Mouse (Mus musculus): ENCODE data around the gene Mta2. TPM values are rescaled to one million over a fixed set of nuclear protein-coding genes. Genes with fewer than 3 reads are reported as not detected.
A peak's percentile ranks its signal among the peaks of the same experiment; 100 is the strongest.

Mta2 gene
- polyA plus RNA-seq, 1 experiment from 2014 or later: 179 TPM

- WGBS: 79% methylated on average over 2 of the region's 2 CpGs
- H3K27me3 ChIP-seq (ENCODE audit: insufficient read depth, low read length): no peaks in the 10 kb centered on the region
- H3K36me3 ChIP-seq (ENCODE audit: insufficient read depth, low read length): peaks cover 37% of the 10 kb centered on the region
- no peak overlapping the region for H3K9ac ChIP-seq (replicated peaks; ENCODE audit: low read length)
- H3K4me1 ChIP-seq (ENCODE audit: insufficient read depth, low read length): peaks cover 16% of the 10 kb centered on the region
- no peak overlapping the region for H3K27ac ChIP-seq (ENCODE audit: low read length)
- ATAC-seq (ENCODE audit: low FRiP score, low TSS enrichment): no peak
- no peak overlapping the region for H3K4me3 ChIP-seq (ENCODE audit: low read length)
- H3K9me3 ChIP-seq (ENCODE audit: low read length): no peaks in the 10 kb centered on the region
- no peak overlapping the region for H3K4me2 ChIP-seq (replicated peaks; ENCODE audit: low read depth, low read length)
Measured at GRCm38 (mm10) chr19:8981450-8982168, 39.9 kb downstream of the Mta2 start.

- Histone ChIP-seq H3K4me2 (replicated peaks; ENCODE audit: low read depth, low read length) (no peak overlapping the region), H3K27ac (ENCODE audit: low read length) (peak overlapping the region; percentile 27; the same call in 1 of the 2 replicates)
Measured at GRCm38 (mm10) chr19:8982303-8983149, 40.9 kb downstream of the Mta2 start.

DNA sequence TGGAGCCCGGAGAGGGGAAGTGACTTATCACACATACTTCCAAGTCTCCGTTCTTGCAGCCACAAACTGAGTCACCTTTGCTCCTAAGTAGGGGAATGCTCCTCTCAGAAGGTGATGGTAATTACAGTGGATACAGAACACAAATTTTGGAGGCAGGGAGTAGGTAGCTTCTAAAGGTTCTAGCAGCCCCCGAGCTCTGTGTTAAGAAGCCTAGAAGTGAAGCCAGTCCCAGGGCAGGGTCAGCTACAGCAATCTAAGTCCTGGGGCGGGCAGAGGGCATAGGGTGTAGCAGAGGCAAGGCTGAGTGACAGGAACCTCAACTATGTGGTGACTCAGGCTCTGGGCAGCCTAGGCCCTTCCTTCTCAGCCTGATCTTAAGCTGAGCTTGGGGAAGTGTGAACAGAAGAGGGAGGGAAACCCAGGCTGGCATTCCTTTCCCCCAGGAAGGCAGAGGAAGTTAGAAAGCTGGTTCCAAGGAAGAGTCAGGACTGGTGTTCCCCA, 41.5 kb downstream of the Mta2 start:
- WGBS: 39% methylated on average over 4 of the region's 4 CpGs
- Histone ChIP-seq H3K4me3 (ENCODE audit: low read length) (no peak overlapping the region), H3K36me3 (ENCODE audit: insufficient read depth, low read length) (peaks cover 22% of the 10 kb centered on the region), H3K4me1 (ENCODE audit: insufficient read depth, low read length) (peaks cover 20% of the 10 kb centered on the region), H3K4me2 (replicated peaks; ENCODE audit: low read depth, low read length) (no peak overlapping the region), H3K9me3 (ENCODE audit: low read length) (no peaks in the 10 kb centered on the region), H3K9ac (replicated peaks; ENCODE audit: low read length) (no peak overlapping the region), H3K27me3 (ENCODE audit: insufficient read depth, low read length) (peaks cover 4% of the 10 kb centered on the region; the same call in 1 of the 2 replicates), H3K27ac (ENCODE audit: low read length) (peak overlapping the region; percentile 27; the same call in 1 of the 2 replicates)
- no peak for ATAC-seq (ENCODE audit: low FRiP score, low TSS enrichment)

More at GRCm38 (mm10) chr19:8982303-8983149, 40.9 kb downstream of the Mta2 start:
- 42% methylated on average over 5 of the region's 5 CpGs for WGBS
- no peak for ATAC-seq (ENCODE audit: low FRiP score, low TSS enrichment)
- Histone ChIP-seq H3K9me3 (ENCODE audit: low read length) (no peaks in the 10 kb centered on the region), H3K4me3 (ENCODE audit: low read length) (no peak overlapping the region), H3K36me3 (ENCODE audit: insufficient read depth, low read length) (peaks cover 28% of the 10 kb centered on the region), H3K9ac (replicated peaks; ENCODE audit: low read length) (no peak overlapping the region), H3K27me3 (ENCODE audit: insufficient read depth, low read length) (no peaks in the 10 kb centered on the region), H3K4me1 (ENCODE audit: insufficient read depth, low read length) (peaks cover 16% of the 10 kb centered on the region)

GRCm38 (mm10) chr19:8984255-8984868, 42.7 kb downstream of the Mta2 start:
- no peak for ATAC-seq (ENCODE audit: low FRiP score, low TSS enrichment)
- no peak overlapping the region for H3K9ac ChIP-seq (replicated peaks; ENCODE audit: low read length)
- peaks cover 28% of the 10 kb centered on the region for H3K4me1 ChIP-seq (ENCODE audit: insufficient read depth, low read length)

GRCm38 (mm10) chr19:8985891-8986290, 44.2 kb downstream of the Mta2 start:
- H3K9ac ChIP-seq (replicated peaks; ENCODE audit: low read length): no peak overlapping the region
- no peak overlapping the region for H3K4me3 ChIP-seq (ENCODE audit: low read length)
- no peaks in the 10 kb centered on the region; the same call in 1 of the 2 replicates for H3K36me3 ChIP-seq (ENCODE audit: insufficient read depth, low read length)
- H3K9me3 ChIP-seq (ENCODE audit: low read length): no peaks in the 10 kb centered on the region
- H3K27me3 ChIP-seq (ENCODE audit: insufficient read depth, low read length): peaks cover 6% of the 10 kb centered on the region; the same call in 1 of the 2 replicates
- H3K27ac ChIP-seq (ENCODE audit: low read length): no peak overlapping the region
- H3K4me1 ChIP-seq (ENCODE audit: insufficient read depth, low read length): peaks cover 35% of the 10 kb centered on the region
- no peak for ATAC-seq (ENCODE audit: low FRiP score, low TSS enrichment)
- no peak overlapping the region for H3K4me2 ChIP-seq (replicated peaks; ENCODE audit: low read depth, low read length)
- 61% methylated on average over 5 of the region's 5 CpGs for WGBS

More at GRCm38 (mm10) chr19:8984255-8984868, 42.7 kb downstream of the Mta2 start:
- H3K9me3 ChIP-seq (ENCODE audit: low read length): no peaks in the 10 kb centered on the region
- 18% methylated on average over 7 of the region's 7 CpGs for WGBS
- peaks cover 11% of the 10 kb centered on the region for H3K36me3 ChIP-seq (ENCODE audit: insufficient read depth, low read length)
- peaks cover 6% of the 10 kb centered on the region; the same call in 1 of the 2 replicates for H3K27me3 ChIP-seq (ENCODE audit: insufficient read depth, low read length)
- no peak overlapping the region for H3K4me2 ChIP-seq (replicated peaks; ENCODE audit: low read depth, low read length)
- no peak overlapping the region for H3K4me3 ChIP-seq (ENCODE audit: low read length)
- H3K27ac ChIP-seq (ENCODE audit: low read length): no peak overlapping the region

- H3K9me3 ChIP-seq (ENCODE audit: low read length): no peaks in the 10 kb centered on the region
- WGBS: 54% methylated on average over 2 of the region's 2 CpGs
- no peaks in the 10 kb centered on the region for H3K36me3 ChIP-seq (ENCODE audit: insufficient read depth, low read length)
- H3K27me3 ChIP-seq (ENCODE audit: insufficient read depth, low read length): peaks cover 6% of the 10 kb centered on the region; the same call in 1 of the 2 replicates
- ATAC-seq (ENCODE audit: low FRiP score, low TSS enrichment): no peak
- no peak overlapping the region for H3K4me3 ChIP-seq (ENCODE audit: low read length)
- peaks cover 54% of the 10 kb centered on the region for H3K4me1 ChIP-seq (ENCODE audit: insufficient read depth, low read length)
- no peak overlapping the region for H3K9ac ChIP-seq (replicated peaks; ENCODE audit: low read length)
- no peak overlapping the region for H3K27ac ChIP-seq (ENCODE audit: low read length)
- no peak overlapping the region for H3K4me2 ChIP-seq (replicated peaks; ENCODE audit: low read depth, low read length)
Measured at GRCm38 (mm10) chr19:8987816-8988215, 46.1 kb downstream of the Mta2 start.

DNA sequence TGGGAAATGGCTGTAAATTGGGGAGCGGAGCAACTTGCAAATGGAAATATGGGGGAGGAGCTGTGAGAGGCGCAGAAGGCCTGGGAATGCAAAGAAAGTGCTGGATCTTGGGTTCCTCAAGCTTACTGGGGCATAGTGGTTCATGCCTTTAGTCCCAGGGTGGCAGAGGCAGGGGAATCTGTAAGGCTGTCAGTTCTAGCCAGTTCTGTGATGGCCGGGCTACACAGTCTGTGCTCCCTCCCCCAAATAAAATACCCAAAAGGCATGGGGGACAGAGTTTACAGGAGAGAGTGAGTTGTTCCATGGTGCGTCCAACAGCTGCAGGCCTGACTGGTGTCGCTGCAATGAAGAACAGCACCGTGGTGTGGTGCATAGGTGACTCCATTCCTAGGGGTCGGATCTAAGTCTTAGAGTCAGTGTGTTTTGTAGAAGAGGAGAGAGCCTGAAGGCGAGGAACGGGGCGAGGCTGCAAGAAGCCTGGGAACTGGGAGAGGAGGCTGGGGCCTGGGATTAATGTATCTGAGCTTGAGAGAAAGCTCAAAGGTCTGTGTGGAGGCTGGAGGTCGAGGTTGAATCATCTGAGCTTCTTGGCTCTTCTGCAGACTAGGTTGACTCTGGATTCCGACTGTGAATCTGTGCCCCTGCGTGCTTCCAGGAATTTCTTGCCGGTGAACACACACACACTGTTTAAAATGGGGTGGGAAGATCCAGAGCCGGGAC, 46.8 kb downstream of the Mta2 start:
- H3K4me1 ChIP-seq (ENCODE audit: insufficient read depth, low read length): peaks cover 61% of the 10 kb centered on the region
- WGBS: 19% methylated on average over 15 of the region's 15 CpGs

GRCm38 (mm10) chr19:8989066-8989566, 47.4 kb downstream of the Mta2 start, which contains the start of gene Ahnak:
Ahnak (plus strand) TSS chr19:8989284.
- Histone ChIP-seq H3K9ac (replicated peaks; ENCODE audit: low read length) (peak within 1 kb of the TSS; percentile 82), H3K27ac (ENCODE audit: low read length) (peak within 1 kb of the TSS; percentile 91), H3K9me3 (ENCODE audit: low read length) (no peaks in the 10 kb centered on the region), H3K4me3 (ENCODE audit: low read length) (peak within 1 kb of the TSS; percentile 73), H3K4me1 (ENCODE audit: insufficient read depth, low read length) (peaks cover 58% of the 10 kb centered on the region), H3K4me2 (replicated peaks; ENCODE audit: low read depth, low read length) (peak within 1 kb of the TSS; percentile 89), H3K36me3 (ENCODE audit: insufficient read depth, low read length) (no peaks in the 10 kb centered on the region), H3K27me3 (ENCODE audit: insufficient read depth, low read length) (peaks cover 6% of the 10 kb centered on the region; the same call in 1 of the 2 replicates)
- under 1% methylated on average over 36 of the region's 42 CpGs for WGBS
- peak; percentile 79 for ATAC-seq (ENCODE audit: low FRiP score, low TSS enrichment)

More for the DNA sequence above, 46.8 kb downstream of the Mta2 start:
- Histone ChIP-seq H3K9me3 (ENCODE audit: low read length) (no peaks in the 10 kb centered on the region), H3K4me3 (ENCODE audit: low read length) (peak overlapping the region; percentile 73), H3K27me3 (ENCODE audit: insufficient read depth, low read length) (peaks cover 6% of the 10 kb centered on the region; the same call in 1 of the 2 replicates), H3K4me2 (replicated peaks; ENCODE audit: low read depth, low read length) (peak overlapping the region; percentile 89), H3K36me3 (ENCODE audit: insufficient read depth, low read length) (no peaks in the 10 kb centered on the region), H3K27ac (ENCODE audit: low read length) (peak overlapping the region; percentile 91), H3K9ac (replicated peaks; ENCODE audit: low read length) (peak overlapping the region; percentile 82)
- ATAC-seq (ENCODE audit: low FRiP score, low TSS enrichment): no peak
